Mouse (Mus musculus): ENCODE data around the gene Sec14l4. TPM values are rescaled to one million over a fixed set of nuclear protein-coding genes. Genes with fewer than 3 reads are reported as not detected.

Gene Sec14l4
- not detected in 2 replicates for polyA plus RNA-seq (2012)

DNA sequence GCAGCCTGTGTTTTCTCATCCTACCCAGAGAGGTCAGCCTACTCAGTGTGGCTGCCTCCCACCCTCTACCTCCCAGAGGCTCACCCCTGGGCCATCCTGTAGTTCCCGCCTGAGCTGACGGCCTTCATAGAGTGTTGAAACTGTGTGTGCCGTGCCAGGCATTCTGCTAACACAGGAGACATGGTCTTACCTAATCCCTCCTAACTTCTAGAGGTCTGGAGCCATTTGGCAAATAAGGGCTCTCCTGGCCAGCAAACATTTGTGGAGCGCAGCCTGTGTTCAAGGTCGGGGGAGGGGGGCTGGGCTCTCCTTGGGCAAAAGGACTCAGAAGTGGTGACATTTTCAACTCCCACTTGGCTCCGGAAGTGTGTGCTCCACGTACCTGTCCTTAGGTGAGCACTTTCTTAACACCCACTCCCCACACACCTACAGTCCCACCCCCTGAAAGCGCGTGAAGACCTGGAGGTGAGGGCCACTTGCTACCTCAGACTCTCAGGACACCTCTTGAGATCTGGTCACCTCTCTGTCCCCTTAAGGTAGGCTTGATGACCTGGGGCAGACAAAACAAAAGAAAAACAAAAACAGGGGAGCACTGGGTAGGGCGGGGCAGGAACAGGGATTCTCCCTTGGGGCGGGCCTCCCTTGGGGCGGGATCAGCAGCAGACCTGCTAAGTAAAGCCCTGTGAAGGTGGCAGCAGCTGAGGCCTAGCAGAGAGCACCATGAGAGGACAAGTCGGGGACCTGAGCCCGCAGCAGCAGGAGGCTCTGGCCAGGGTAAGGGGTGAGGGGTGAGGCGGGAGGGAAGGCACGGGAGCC lies at the start of gene Sec14l4:
TSS of gene Sec14l4 (plus strand) at position 337 of the 816 bp plus-strand sequence.
- no peak for TF ChIP-seq GATA1 (IDR thresholded peaks at IDR 0.05; ENCODE audit: low read length)

DNA sequence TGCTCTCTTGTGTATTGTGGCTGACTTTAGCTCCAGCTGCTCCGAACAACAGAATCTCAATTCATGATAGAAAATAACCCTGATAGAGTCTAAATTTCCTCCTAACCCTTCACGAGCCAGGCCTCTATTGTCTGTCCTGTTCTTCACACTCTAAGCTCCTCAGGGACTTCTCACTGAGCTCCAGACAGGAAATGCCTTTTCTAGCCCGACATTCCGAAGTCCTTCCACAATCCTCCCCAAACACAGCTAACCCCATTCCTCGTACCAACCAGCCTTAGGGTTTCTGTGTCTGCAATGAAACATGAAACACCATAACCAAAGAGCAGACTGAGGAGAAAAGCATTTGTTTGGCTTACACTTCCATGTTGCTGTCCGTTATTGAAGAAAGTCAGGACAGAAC lies 49.7 kb upstream of the Sec14l4 start:
- TF ChIP-seq GATA1 (IDR thresholded peaks at IDR 0.05; ENCODE audit: low read length) = no peak

DNA sequence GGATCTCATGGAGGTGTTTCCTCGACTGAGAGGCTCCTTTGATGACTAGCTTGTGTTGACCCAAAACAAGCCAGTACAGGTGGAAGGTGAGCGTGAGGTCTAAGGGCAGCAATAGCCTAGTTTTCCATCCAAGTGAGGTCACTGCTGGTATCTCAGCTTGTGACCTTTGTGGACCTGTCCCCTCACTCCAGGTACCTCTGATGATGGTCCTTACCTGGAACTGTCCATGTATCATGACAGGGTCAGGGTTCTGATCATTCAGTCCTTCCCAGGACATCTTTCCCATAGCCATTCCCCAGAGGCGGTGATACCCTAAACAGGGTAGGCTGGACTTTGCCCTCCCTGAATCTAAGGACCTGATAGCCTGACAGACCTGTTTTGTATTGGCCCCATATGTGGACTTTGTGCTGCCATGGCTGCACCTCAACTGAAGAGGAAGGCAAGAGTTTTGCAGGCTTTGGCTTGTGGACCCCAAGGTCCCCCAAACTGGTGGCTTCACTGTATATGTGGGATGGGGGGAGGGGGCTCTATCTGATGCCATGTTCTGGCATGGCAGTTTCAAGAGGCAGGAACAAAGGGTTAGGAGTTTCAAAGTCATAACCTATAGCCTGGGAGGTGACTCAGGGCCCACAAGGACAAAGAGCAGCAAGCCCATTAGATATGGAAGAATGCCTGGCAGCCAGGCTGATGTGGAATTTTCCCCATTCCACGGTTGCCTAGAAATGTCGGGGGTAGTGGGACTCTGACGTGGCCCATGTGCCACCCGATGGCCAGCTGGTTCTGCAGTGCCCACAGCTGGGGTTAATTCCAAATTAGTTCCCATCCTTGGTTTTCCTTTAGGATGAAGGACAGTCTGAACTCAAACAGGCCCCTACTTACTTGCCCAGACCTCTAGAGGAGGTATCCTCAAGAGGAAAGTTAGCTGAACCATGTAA lies 48.7 kb upstream of the Sec14l4 start:
- no peak for TF ChIP-seq GATA1 (IDR thresholded peaks at IDR 0.05; ENCODE audit: low read length)

DNA sequence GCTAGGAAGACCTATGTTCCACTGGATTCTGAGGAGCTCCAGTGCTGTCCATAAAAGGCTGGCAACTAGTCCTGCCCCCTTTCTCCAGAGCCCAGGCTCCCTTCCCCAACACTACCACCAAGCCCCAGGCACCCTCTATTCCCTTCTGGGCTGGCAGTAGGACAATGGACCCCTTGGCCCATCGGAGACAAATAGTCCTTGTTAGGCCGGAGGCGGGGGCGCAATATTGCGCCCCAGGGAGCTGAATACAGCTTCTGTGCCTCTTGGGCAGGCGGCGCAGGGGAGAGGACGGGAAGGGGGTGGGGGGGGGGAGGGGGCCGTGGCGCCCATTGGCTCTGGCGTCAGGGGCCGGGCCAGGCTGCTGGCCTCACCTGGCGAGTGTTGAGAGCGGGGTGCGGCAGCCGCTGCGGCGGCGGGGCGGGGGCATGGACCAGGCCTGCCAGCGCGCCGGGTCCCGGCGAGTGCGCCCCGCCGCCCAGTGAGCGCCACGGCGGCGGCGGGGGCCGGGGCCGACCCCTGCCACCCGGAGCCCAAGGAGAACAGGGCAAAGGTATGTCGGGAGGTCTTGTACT lies 47.9 kb upstream of the Sec14l4 start, which contains the start of gene Gal3st1:
TSS of gene Gal3st1 (plus strand) at position 346 of the 572 bp plus-strand sequence.
- TF ChIP-seq GATA1 (IDR thresholded peaks at IDR 0.05; ENCODE audit: low read length) = no peak

DNA sequence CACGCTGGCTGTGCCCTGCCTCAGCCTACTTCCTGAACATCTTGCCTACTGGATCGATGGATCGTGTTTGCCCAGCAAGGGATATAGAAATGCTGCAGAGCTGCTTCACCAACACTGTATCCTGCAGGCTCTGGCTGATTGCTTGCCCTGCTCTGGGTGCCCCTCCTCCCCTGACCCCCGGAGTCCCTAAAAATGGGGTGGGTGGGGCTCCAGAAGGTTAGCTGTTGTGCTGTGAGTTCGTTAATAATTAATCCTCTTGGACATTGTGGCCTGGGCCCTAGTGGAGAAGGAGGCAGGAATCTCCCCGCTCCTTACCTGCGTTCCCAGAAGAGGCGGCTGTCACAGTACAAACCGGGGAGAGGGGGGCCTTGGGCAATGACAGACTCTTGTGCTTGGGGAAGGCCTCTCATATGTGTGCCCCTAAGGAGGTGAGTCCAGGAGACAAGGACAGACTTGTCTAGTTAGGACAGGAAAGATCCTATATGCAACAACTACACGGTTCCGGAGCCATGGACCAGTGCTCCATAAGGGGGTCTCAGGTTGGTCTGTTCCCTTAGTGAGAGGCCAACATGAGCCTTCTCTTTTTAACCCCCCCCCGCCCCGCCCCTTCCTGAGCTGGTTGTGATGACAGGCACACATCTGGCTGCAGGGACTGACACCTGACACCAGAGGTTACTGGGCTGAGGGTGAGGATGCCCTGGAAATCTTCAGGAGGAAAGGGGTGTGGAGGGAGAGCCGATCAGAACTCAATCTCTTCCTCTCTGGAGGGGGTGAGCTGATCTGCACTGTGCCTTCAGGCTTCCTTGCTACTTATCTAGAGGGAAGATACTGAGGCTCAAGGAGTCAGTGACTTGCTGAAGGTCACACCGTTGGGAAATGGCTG lies 47.2 kb upstream of the Sec14l4 start:
- TF ChIP-seq GATA1 (IDR thresholded peaks at IDR 0.05; ENCODE audit: low read length) = no peak

DNA sequence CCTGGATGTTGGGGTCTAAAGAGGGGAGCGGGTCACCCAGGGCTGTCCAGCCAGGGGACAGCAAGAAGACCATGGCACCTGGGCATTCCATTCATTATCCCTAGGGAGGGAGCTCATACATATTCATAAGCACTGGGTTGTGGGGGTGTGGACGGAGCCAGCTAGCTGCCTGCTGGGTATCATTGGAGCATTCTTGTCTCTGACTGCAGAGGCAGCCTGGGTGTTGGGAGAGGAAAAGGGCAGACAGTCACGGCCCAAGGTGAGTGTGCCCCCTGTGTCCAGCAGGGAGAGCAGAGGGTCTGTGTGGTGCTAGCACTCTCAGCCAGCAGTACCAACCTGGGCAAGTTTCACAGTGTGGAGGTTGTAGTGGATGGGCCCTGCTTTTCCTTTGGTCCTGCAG lies 41.5 kb upstream of the Sec14l4 start:
- TF ChIP-seq GATA1 (IDR thresholded peaks at IDR 0.05; ENCODE audit: low read length) = no peak

DNA sequence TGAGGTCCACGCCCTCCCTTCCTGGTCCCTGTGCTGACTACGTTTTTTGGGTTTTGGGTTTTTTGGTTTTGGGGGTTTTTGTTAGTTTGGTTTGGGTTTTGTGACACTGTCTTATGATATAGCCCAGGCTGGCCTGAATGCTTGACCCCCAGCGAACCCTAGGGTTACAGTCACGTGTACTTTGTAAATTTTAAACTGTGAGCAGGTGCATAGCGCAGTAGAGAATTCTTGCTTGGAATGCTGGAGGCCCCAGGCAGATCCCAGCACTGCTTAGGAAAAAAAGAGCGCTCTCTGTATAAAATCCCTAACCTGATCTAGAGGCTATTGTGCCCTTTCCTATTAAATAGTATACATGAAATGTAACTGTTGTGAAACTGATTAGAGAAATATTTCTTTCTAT lies 38.1 kb upstream of the Sec14l4 start:
- no peak for TF ChIP-seq GATA1 (IDR thresholded peaks at IDR 0.05; ENCODE audit: low read length)

DNA sequence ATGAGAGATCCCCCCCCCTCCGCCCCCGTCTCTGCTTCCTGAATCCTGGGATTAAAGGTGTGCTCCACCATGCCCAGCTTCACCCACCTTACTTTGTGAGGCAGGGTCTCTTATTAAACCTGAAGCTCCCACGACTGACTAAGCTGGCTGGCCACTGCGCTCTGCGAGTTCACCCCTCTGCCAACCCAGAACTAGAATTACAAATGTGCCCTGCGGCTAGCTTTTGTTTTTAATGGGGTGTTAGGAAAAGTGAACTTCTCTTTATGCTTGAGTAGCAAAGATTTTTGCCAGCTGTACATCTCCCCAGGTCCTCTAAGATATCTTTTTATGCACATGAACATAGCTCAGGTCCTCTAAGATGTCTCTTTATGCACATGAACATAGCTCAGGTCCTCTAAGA lies 37.3 kb upstream of the Sec14l4 start:
- no peak for TF ChIP-seq GATA1 (IDR thresholded peaks at IDR 0.05; ENCODE audit: low read length)

DNA sequence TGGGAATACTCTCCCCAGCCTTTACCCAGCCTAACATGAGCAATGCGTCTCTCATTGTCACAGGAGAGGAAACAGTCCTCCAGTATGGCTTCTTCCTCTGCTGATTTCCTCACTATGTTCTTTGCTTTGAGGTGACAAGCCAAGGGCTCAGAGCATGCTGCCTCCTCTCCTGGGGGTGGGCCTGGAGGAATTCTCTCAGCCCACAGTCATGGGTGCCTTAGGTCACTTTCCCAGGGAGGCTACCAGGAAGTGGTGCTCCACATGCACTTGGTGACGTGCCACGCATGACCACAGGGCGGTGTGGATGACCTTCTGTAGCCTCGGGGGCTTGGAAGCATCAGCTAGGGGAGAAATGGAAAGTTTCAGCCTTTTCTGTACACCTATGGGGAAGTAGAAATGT lies 35.8 kb upstream of the Sec14l4 start:
- no peak for TF ChIP-seq GATA1 (IDR thresholded peaks at IDR 0.05; ENCODE audit: low read length)

DNA sequence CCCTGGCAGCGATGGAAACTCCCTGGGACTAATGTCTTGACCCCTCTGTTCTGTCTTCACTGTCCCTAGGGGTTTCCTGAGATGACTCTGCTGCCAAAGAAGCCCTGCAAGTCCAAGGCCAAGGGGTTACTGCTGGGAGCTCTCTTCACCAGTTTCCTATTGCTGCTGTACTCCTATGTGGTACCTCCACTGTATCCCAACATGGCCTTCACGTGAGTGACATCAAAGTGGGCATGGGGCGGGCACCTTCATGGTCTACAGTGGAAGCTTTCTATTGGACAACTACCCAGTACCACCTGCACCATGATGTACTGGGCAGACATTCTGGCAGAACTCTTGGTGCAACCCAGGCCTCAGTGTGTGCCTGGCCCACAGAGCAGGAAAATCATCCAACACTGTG lies 34.4 kb upstream of the Sec14l4 start:
- no peak for TF ChIP-seq GATA1 (IDR thresholded peaks at IDR 0.05; ENCODE audit: low read length)

DNA sequence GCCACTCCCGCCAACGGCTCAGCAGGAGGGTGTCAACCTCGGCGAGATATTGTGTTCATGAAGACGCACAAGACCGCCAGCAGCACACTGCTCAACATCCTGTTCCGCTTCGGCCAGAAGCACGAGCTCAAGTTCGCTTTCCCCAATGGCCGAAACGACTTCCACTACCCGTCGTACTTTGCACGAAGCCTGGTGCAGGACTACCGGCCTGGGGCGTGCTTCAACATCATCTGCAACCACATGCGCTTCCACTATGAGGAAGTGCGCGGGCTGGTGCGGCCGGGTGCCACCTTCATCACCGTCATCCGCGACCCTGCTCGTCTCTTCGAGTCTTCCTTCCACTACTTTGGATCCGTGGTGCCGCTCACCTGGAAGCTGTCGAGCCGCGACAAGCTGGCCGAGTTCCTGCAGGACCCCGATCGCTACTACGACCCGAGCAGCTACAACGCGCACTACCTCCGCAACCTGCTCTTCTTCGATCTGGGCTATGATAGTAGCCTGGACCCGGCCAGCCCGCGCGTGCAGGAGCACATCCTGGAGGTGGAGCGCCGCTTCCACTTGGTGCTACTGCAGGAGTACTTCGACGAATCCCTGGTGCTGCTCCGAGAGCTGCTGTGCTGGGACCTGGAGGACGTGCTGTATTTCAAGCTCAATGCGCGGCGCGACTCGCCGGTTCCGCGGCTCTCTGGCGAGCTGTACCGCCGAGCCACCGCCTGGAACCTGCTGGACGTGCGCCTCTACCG lies 33.1 kb upstream of the Sec14l4 start:
- no peak for TF ChIP-seq GATA1 (IDR thresholded peaks at IDR 0.05; ENCODE audit: low read length)

DNA sequence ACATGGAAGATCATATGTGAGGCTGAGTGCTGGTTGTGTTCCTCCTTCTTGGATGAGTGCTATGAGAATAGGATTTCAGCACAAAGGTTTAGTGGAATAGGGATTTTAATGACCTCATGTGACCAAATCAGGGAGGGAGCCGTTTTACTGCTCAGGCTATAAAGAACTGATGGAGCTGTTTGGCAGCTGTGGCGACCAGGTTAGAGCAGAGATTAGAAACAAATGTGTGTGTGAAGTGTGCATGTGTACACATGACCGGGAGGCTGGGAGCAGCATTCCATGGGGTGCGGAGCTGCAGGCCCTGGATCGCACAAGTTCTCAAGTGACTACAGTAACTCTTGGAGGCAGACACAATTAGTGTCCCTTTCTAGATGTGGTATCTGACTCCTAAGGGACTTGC lies 31.7 kb upstream of the Sec14l4 start:
- no peak for TF ChIP-seq GATA1 (IDR thresholded peaks at IDR 0.05; ENCODE audit: low read length)

DNA sequence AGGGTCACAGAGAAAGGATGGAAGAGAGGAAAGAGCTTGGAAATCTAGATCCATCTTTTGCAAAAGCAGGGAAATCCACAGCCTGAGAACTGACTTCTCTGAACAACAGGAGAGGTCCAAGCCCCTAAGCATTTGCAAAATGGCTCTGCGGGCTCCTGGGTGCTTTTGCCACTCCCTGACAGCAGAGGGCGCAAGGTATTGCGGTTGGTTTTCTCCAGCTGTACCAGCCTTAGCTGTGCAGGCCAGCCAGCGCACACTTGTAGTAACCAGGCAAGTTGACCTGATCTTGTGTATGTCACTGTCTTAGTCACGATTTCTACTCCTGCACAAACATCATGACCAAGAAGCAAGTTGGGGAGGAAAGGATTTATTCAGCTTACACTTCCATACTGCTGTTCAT lies 29.7 kb upstream of the Sec14l4 start:
- TF ChIP-seq GATA1 (IDR thresholded peaks at IDR 0.05; ENCODE audit: low read length) = no peak

DNA sequence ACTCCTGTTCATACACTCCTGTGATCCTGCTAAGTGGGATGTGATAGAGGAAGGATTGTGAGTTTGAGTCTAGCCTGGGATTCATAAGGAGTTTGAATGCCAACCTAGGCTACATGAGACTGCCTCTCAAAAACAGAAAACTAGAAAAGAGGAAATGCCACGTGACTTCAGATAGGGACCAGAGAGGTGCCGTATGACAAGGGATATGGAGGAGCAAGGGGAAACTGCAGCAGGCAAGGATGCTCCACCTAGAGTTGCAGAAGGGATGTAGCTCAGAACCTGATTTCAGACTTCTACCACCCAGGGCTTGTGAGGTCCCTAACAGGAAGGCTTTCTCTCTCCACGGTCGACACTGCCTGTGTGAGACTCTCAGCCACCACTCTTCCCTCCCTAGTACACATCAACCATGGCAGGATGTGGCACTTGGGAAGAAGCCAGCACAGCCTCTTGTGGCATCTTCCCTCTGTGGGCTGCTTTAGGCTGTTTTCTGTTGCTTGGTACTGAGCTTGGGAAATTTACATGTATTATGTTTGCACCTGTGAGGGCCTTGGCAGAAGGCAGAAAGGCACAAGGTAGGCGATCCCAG lies 25.9 kb upstream of the Sec14l4 start:
- no peak for TF ChIP-seq GATA1 (IDR thresholded peaks at IDR 0.05; ENCODE audit: low read length)

Measured in G1E-ER4 (cell line).